Mouse (Mus musculus): ENCODE measurements at regions not wholly inside any gene's neighbourhood (a gene's known extent, or its start where the extent isn't known, plus 50 kb on each side); places are given as distances from the start of the nearest gene placed in this dataset.

GRCm38 (mm10) chr10:120628066-120628465, 151.8 kb upstream of the Hmga2 start:
- no peak for DNase-seq (ENCODE audit: low read depth, low spot score)
- WGBS, result 45% methylated on average over 5 of the region's 5 CpGs

- 69% methylated on average over 5 of the region's 5 CpGs for WGBS
Observed at GRCm38 (mm10) chr10:120625474-120625873, 149.2 kb upstream of the Hmga2 start.

GRCm38 (mm10) chr10:120624203-120624942, 148.1 kb upstream of the Hmga2 start:
- DNase-seq (ENCODE audit: low read depth, low spot score), result no peak
- WGBS, result 72% methylated on average over 10 of the region's 10 CpGs

More at GRCm38 (mm10) chr10:120625474-120625873, 149.2 kb upstream of the Hmga2 start:
- DNase-seq (ENCODE audit: low read depth, low spot score), result no peak

- WGBS, result 57% methylated on average over 5 of the region's 5 CpGs
- no peak for DNase-seq (ENCODE audit: low read depth, low spot score)
Observed at GRCm38 (mm10) chr10:120616406-120617015, 140.2 kb upstream of the Hmga2 start.

GRCm38 (mm10) chr10:120612351-120612750, 136.1 kb upstream of the Hmga2 start:
- 55% methylated on average over 8 of the region's 8 CpGs for WGBS
- DNase-seq (ENCODE audit: low read depth, low spot score), result no peak

GRCm38 (mm10) chr10:120610076-120610475, 133.8 kb upstream of the Hmga2 start:
- WGBS, result 27% methylated on average over 10 of the region's 10 CpGs
- no peak for DNase-seq (ENCODE audit: low read depth, low spot score)

- no peak for DNase-seq (ENCODE audit: low read depth, low spot score)
- WGBS, result 69% methylated on average over 7 of the region's 7 CpGs
Observed at GRCm38 (mm10) chr10:120604506-120604905, 128.2 kb upstream of the Hmga2 start.

GRCm38 (mm10) chr10:120603167-120603566, 126.9 kb upstream of the Hmga2 start:
- WGBS, result 86% methylated on average over 4 of the region's 4 CpGs
- DNase-seq (ENCODE audit: low read depth, low spot score), result no peak

GRCm38 (mm10) chr10:120600735-120601134, 124.5 kb upstream of the Hmga2 start:
- 92% methylated on average over 5 of the region's 5 CpGs for whole genome bisulfite sequencing
- no peak for DNase-seq (ENCODE audit: low read depth, low spot score)

- WGBS, result 67% methylated on average over 6 of the region's 6 CpGs
- no peak for DNase-seq (ENCODE audit: low read depth, low spot score)
Observed at GRCm38 (mm10) chr10:120599551-120599950, 123.3 kb upstream of the Hmga2 start.

GRCm38 (mm10) chr10:120597320-120597887, 121.1 kb upstream of the Hmga2 start:
- no peak for DNase-seq (ENCODE audit: low read depth, low spot score)
- 58% methylated on average over 9 of the region's 9 CpGs for WGBS

- 93% methylated on average over 3 of the region's 3 CpGs for WGBS
Observed at GRCm38 (mm10) chr10:120595145-120595544, 118.9 kb upstream of the Hmga2 start.

GRCm38 (mm10) chr10:120593876-120594275, 117.6 kb upstream of the Hmga2 start:
- DNase-seq (ENCODE audit: low read depth, low spot score), result no peak

More at GRCm38 (mm10) chr10:120595145-120595544, 118.9 kb upstream of the Hmga2 start:
- DNase-seq (ENCODE audit: low read depth, low spot score), result no peak

- DNase-seq (ENCODE audit: low read depth, low spot score), result no peak
- 87% methylated on average over 2 of the region's 2 CpGs for WGBS
Observed at GRCm38 (mm10) chr10:120589659-120590058, 113.4 kb upstream of the Hmga2 start.

GRCm38 (mm10) chr10:120587854-120588633, 111.8 kb upstream of the Hmga2 start:
- 85% methylated on average over 8 of the region's 8 CpGs for WGBS
- DNase-seq (ENCODE audit: low read depth, low spot score), result no peak

- no peak for DNase-seq (ENCODE audit: low read depth, low spot score)
- WGBS, result 63% methylated on average over 3 of the region's 3 CpGs
Observed at GRCm38 (mm10) chr10:120587179-120587578, 110.9 kb upstream of the Hmga2 start.

GRCm38 (mm10) chr10:120582497-120582896, 106.2 kb upstream of the Hmga2 start:
- DNase-seq (ENCODE audit: low read depth, low spot score), result no peak
- WGBS, result 21% methylated on average over 7 of the region's 7 CpGs

- DNase-seq (ENCODE audit: low read depth, low spot score), result no peak
- 39% methylated on average over 6 of the region's 6 CpGs for WGBS
Observed at GRCm38 (mm10) chr10:120581547-120581946, 105.3 kb upstream of the Hmga2 start.

- 77% methylated on average over 5 of the region's 5 CpGs for WGBS
- no peak for DNase-seq (ENCODE audit: low read depth, low spot score)
Observed at GRCm38 (mm10) chr10:120576886-120577285, 100.6 kb upstream of the Hmga2 start.

GRCm38 (mm10) chr10:120576148-120576547, 99.9 kb upstream of the Hmga2 start:
- no peak for DNase-seq (ENCODE audit: low read depth, low spot score)
- WGBS, result 73% methylated on average over 4 of the region's 4 CpGs

All from large intestine, adult 2 months (tissue).